Mouse (Mus musculus) cerebellum, adult 9-10 months (tissue): Measurements from ENCODE around the gene Urb1.
A peak's percentile ranks its signal among the peaks of the same experiment; 100 is the strongest.

ENCODE experiments used
- DNase-seq: peaks from one replicate; pipeline ENCODE4 v3.0.0; 2022

Urb1 gene

GRCm38 (mm10) chr16:90822284-90822935 is 12.2 kb upstream of the Urb1 start:
- DNase-seq: no peak

- no peak for DNase-seq
Observed at GRCm38 (mm10) chr16:90821046-90821697, 11.0 kb upstream of the Urb1 start.

- DNase-seq: no peak
Observed at GRCm38 (mm10) chr16:90820326-90820725, 10.1 kb upstream of the Urb1 start.

- peak; percentile 15 for DNase-seq
Observed at GRCm38 (mm10) chr16:90812086-90812485, 1.9 kb upstream of the Urb1 start.

GRCm38 (mm10) chr16:90810716-90811256 is 573 bp upstream of the Urb1 start:
- no peak for DNase-seq

GRCm38 (mm10) chr16:90804466-90804865 is 5.7 kb downstream of the Urb1 start:
- DNase-seq: no peak

DNA sequence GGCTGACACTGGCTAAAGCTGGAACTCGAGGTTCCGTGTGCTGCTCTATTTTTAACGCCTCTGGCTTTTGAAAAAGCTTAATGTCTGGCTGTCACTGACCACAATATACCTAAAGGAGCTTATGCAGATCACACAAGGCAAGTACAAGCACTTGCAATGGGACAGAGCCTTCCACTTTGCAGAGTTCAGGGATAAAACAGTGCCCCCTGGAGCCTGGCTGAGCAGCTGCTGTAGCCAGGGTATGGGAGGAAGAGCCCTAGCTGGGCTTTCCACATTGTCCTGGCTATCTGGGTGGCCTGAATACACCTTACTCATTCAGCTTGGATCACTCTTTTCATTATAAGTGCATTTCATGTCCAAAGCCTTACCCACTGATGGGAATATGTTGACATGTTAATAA is 8.3 kb downstream of the Urb1 start:
- DNase-seq: no peak

DNA sequence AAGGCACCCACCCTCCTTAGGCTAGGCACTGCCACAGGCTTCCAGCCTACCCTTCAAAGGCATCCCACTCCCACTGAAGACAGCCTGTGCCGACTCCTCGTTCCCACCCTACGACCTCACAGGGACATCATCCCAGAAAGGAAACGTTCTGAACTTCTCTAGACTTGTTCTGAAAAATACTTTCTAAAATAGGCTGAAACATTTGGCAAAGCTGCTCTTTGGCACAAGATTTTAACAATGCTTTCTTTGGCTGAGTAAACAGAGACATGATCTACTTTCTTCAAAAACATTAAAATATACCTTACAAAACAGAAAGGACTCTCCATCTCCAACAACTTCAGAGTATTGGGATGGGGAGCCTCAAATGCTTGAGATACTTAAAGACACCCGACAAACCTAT is 9.0 kb downstream of the Urb1 start:
- DNase-seq: no peak

DNA sequence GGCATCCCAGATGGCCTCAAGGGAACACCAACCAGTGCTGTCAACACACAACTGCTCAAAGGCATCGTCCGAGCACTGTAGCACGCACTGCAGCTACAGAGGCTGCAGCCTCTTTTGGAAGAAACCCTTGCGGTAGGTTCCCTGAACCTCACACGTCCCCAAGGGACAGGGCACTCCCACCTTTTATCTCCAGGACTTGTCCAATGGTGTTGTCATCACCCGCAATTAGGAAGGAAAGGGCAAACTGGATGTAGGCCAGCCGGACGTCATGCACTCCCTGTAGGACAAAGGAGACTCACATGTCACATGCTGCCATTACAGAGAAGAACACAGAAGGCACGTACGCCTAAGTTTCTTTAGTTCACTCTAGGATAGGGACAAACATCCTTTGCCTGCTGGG is 10.4 kb downstream of the Urb1 start:
- DNase-seq: no peak

GRCm38 (mm10) chr16:90798848-90799247 is 11.4 kb downstream of the Urb1 start:
- DNase-seq: no peak

DNA sequence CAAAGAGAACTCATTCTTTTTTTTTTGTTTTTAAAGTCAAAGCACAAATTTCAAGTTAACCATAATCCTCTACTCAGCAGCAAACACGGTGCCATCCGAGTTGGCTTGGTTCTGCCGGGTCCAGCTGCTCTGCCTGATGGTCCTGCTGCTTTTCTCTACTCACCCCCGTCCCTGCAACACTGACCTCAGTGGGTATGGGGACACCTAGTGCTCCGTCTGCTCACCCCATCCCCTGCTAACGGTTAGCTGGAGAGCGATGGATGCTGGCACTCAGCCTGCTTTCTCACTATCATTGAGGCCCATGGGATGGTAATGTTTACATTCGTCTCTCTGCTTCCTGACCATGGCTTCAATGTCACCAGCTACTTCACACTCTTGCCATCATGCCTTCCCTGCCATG is 11.8 kb downstream of the Urb1 start:
- DNase-seq: no peak

GRCm38 (mm10) chr16:90794708-90795107 is 15.5 kb downstream of the Urb1 start:
- DNase-seq: no peak

DNA sequence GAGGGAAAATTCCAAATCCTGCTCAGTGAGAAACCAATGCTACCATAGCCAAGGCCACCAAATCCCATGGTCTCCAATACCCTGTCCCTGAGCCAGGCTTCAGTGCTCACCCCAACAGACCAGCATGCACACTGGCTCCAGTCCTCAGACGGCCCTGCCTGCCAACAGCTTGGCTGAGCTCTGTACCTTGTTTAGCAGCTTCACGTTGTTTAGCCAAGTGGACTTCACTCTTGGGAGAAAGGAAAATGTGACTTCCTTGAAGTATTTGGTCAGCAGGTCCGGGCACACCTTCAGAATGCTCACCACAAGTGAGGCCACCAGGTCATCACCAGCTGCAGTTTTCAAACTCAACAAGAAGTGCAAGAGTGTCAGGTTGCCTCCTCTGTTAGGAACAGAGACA is 17.7 kb downstream of the Urb1 start:
- DNase-seq: peak; percentile 17

DNA sequence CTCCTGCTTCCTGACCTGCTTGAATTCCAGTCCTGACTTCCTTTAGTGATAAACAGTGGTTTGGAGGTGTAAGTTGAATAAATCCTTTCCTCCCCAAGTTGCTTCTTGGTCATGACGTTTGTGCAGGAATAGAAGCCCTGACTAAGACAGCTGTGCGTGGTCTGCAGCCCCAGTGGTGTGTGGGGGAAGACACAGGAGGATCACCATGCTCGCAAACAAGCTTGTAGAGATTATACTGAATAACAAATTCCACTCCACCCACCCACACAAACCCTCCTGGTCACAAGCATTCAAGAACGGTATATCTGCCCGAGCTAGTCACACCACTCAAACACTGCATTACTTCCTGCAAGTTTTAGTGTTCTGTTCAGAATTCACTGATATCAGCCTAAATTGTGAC is 18.1 kb downstream of the Urb1 start:
- no peak for DNase-seq

DNA sequence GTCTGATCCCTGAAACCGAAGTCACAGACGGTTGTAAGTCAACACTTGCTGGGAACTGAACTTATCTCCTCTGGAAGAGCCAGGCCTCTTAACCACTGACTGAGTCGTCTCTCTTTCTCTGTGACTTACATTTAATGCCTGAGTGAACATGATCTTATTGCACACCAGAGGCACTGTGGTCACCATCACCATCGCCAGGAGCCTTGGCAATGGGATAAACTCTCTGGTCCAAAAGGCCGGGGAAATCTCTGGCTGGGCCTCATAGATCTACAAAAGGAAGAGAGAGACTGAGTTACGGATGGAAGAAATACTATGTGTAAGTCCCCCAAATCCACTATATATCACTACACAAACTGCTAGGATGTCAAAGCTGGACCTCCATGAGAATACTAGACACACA is 19.3 kb downstream of the Urb1 start:
- no peak for DNase-seq

DNA sequence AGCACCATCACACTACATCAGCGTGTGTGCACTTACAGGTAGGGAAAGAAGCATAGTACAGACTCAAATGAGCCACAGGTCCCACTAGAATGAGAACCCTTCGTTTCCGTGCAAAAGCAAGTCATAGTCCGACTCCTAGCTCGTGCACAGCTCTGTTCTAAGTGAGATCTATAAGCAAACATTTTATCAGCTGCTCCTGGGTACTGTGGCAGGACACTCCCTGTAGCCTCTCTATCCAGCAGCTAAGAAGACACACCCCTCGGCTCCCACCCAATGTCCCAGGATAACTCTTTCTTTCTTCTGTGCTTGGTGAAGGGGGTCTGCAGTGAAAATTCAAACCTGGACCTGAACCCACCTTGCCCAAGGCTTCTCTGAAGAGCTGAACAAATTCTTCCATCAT is 21.6 kb downstream of the Urb1 start:
- no peak for DNase-seq

DNA sequence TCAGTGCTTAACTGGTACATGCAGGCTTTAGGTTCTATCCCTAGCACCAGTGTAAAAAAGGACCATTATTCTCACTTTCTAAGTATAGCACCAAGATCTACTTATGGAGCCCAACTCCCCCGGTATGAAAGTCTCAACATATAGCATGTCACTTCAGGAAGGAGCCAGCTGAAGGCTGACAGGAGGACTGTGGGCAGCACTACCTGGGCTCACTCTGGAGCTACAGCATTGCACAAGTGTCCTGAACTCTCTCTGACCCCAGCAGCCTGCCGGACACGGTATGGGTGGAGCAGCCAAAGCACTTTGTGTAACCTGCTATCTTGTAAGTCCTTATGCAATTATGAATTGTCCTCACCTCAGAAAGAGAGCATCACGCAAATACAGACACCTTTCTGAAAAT is 25.0 kb downstream of the Urb1 start:
- no peak for DNase-seq

GRCm38 (mm10) chr16:90783302-90783701 is 26.9 kb downstream of the Urb1 start:
- DNase-seq: no peak

GRCm38 (mm10) chr16:90779783-90780182 is 30.4 kb downstream of the Urb1 start:
- DNase-seq: no peak

- DNase-seq: no peak
Observed at GRCm38 (mm10) chr16:90775946-90776520, 34.2 kb downstream of the Urb1 start.

GRCm38 (mm10) chr16:90774646-90775045 is 35.6 kb downstream of the Urb1 start:
- DNase-seq: no peak

GRCm38 (mm10) chr16:90774216-90774615 is 36.0 kb downstream of the Urb1 start:
- no peak for DNase-seq

DNA sequence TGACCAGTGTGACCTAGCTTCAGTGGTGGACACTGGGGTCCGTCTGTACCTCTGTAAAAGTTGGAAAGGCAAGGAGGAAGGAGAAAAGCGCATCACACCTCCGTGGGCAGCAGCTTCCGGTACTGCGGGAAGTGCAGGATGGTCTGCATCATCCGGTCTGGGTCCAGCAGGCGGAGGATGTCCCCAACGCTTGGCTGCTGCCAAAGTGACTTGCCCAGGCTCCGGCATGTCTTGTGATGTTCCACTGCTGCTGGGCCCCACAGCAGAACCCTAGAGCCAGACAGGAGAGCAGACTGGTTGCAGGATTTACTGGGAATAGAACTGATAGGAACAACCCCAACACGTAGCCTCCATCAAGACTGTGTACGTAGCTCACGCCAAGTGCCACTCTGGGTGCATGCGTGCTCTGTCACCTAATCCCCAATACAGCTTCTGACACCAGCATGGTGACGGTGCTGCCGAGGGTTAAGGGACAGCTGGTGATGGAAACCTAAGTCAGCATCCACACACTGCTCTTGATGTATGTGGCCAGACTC is 43.2 kb downstream of the Urb1 start:
- DNase-seq: no peak
